Comparison of ENCODE assay signal across 7 mouse cellular contexts in genomic region chr10:67458447-67459272, GRCm38 (mm10).
DNase-seq lines count a peak whose midpoint lies in the region; ATAC-seq lines count a peak whose summit lies in the region.

No protein-coding gene starts in this region.

- no peak overlapping the region for H3K27ac ChIP-seq in forebrain, embryonic 10.5 days
- H3K27ac ChIP-seq in midbrain, embryonic 12.5 days (replicated peaks), result no peak overlapping the region

- DNase-seq in lung, postnatal 14 days, result peak; percentile 1
- DNase-seq in lung, postnatal 10 days, result no peak
- peak; percentile 33 for DNase-seq in WW6 (ENCODE audit: low read depth, low spot score)
- peak; percentile 21 for DNase-seq in forebrain, embryonic 10.5 days (ENCODE audit: extremely low spot score, low spot score)
- no peak for DNase-seq in urinary bladder, postnatal 36 days (ENCODE audit: low spot score in 2 of 2)
- DNase-seq in kidney, adult 8-10 months, result no peak

- 0 out of 2 replicates have a peak, but pooled peaks cover 5% of the 10 kb centered on the region for H3K9me3 ChIP-seq in forebrain, embryonic 10.5 days
- H3K9me3 ChIP-seq in midbrain, embryonic 12.5 days, result peaks cover 5% of the 10 kb centered on the region; the same call in 1 of the 2 replicates

- peaks cover 15% of the 10 kb centered on the region for H3K4me1 ChIP-seq in forebrain, embryonic 10.5 days
- H3K4me1 ChIP-seq in midbrain, embryonic 12.5 days, result 0 out of 2 replicates have a peak, but pooled peaks cover 3% of the 10 kb centered on the region

- ATAC-seq in midbrain, embryonic 12.5 days (ENCODE audit: low FRiP score, low read depth), result no peak

- H3K4me2 ChIP-seq in midbrain, embryonic 12.5 days (replicated peaks), result peak overlapping the region; percentile 21; the same call in 1 of the 2 replicates

- H3K4me3 ChIP-seq in forebrain, embryonic 10.5 days, result peak overlapping the region; percentile 9; the same call in 1 of the 2 replicates
- H3K4me3 ChIP-seq in midbrain, embryonic 12.5 days, result no peak overlapping the region

- H3K27me3 ChIP-seq in forebrain, embryonic 10.5 days (ENCODE audit: poor library complexity, severe bottlenecking), result peaks cover 13% of the 10 kb centered on the region
- H3K27me3 ChIP-seq in midbrain, embryonic 12.5 days, result no peaks in the 10 kb centered on the region

- H3K9ac ChIP-seq in midbrain, embryonic 12.5 days (replicated peaks), result no peak overlapping the region

- no peaks in the 10 kb centered on the region for H3K36me3 ChIP-seq in forebrain, embryonic 10.5 days (replicated peaks)
- no peaks in the 10 kb centered on the region for H3K36me3 ChIP-seq in midbrain, embryonic 12.5 days

- 38% methylated on average over 22 of the region's 22 CpGs for WGBS in forebrain, embryonic 10.5 days
- WGBS in midbrain, embryonic 12.5 days, result 32% methylated on average over 22 of the region's 22 CpGs

Comparison
In these comparisons a context has a peak if more than half of its experiments do, and no peak if none do; other contexts are left out.
1. DNase-seq: peak in lung, postnatal 14 days (single experiment), WW6 (single experiment) and forebrain, embryonic 10.5 days (single experiment); none in lung, postnatal 10 days (single experiment), urinary bladder, postnatal 36 days (0 of 2) and kidney, adult 8-10 months (0 of 2).